Mouse (Mus musculus) cerebellum, adult 9-10 months (tissue): ENCODE measurements around the gene Acsl5.

ENCODE experiments used
- DNase-seq: peaks from one replicate; pipeline ENCODE4 v3.0.0; 2022

The Acsl5 gene

GRCm38 (mm10) chr19:55241186-55241645 lies 10.5 kb upstream of the Acsl5 start, which contains the start of gene Gucy2g:
Gene Gucy2g (minus strand): TSS chr19:55241236.
- no peak for DNase-seq

DNA sequence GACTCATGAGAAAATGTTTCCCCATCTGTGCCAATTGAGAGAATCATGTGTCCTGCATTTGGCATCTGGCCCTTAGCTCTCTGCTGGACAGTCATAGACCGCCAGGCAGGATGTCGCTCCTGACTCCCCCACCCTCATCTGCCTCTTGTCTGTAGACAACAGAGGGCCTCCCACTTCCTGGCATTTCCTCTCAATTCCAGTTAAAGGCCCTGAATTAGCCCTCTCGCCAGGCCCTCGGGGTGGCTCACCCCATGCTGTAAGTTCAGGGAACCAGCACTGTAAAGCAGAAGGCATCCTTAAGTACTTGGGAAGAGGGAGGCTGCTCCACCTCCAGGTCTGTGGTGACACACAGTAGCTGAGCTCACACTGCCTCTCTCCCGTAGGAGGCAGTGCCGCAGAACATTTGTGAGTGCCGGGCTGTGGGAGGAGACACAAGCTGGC lies 6.9 kb upstream of the Acsl5 start:
- no peak for DNase-seq

DNA sequence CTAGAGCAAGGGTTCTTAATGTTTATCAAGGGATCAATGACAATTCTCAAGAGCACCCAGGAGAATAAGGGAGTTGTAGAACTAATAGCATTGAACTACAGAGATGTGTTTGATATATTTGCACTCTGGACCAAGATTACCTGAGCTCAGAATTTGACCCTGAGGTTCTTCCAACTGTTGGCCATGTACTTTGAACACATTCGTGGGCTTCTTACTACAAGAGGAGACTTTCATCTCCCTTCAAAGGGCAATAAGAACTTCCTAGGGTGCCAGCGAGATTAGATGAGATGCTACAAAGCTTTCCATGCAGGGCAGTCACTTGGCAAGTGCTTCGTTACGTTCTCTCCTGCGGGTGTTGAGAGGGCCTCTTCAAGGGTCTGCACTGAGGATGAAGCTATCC lies 4.2 kb upstream of the Acsl5 start:
- DNase-seq: no peak

DNA sequence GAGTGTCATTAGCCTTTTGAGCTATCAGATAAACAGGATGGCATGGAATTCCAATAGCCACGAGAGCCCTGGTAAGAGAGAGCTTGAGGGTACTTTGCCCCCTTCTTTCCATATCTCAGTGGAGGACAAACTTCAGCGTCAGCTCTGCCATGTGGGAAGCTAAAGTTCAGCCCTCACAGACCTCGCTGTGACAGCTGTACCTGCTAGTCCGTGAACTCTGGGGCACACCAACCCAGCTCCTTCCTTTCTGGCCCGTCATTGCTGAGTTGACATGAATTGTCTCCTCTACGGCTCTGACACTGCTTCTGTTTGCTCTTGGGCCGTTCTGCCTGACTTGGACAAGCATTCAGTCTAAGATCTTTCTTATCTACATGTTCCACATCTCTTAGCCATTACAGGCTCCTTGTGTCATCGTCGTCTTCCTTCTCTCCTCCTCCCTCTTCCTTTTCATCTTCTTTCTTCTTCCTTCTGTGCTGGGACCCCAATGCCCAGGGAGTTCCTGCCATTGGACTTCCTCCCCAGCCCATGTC lies 3.7 kb upstream of the Acsl5 start:
- DNase-seq: no peak

DNA sequence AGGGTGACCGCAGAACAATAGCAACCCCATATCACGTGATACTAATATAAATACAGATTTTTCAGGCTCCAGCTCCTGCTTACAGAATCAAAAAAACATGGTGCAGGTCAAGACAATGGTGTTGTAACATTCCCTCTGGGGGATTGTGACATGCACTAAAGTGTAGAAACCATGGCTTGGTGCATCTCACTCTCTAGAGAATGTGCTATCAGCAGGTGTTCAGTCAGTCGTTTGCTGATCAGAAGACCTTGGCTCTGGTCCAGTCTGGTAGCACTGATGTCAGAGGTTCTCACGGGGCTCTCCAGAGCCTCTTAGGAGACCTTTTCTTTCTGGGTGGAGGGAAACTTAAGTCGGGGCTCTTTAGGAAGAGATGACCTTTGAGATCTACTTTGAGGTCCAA lies 1.3 kb upstream of the Acsl5 start:
- no peak for DNase-seq

GRCm38 (mm10) chr19:55253239-55253569 lies 1.5 kb downstream of the Acsl5 start:
- no peak for DNase-seq

DNA sequence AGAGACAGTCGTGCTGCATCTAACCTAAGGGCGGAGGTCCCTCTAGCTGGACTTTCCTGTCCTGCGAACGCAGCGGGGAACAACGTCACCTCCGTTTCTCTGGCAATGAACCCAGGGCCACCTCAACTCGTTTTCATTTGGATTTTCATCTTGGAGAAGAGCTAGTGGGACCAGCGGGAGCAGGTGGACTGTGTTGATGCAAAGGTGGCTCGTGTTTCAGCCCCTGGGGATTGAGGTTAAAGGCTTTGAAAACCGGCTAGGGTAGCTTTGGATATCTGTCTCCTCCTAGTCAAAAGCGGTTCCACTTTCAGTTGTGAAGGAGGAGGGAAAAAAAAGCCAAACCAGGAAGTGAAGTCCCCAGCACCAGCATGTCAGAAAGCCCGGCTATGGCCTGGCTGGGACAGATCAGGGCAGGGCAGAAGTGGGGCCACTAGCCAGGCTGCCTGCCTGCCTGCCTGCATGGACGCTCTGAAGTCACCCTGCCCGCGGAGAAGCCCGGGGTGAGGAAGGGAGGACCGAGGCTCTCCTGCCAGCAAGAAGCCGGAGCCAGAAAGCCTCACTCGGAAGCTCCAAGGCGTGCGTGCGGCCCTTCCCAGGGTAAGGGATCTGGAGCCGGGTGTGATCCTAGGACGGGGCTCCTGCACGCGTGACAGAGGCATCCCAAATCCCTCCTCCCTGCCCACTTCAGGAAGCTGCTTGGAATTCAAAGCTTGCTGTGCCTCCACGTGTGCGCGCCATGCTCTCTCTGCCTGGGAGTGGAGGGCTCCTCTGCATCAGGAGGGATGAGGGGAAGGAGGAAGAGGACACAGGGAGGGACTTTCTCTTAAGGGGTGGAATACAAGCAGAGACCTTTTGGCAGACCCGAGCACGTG lies 2.1 kb downstream of the Acsl5 start:
- DNase-seq: peak; percentile 59

DNA sequence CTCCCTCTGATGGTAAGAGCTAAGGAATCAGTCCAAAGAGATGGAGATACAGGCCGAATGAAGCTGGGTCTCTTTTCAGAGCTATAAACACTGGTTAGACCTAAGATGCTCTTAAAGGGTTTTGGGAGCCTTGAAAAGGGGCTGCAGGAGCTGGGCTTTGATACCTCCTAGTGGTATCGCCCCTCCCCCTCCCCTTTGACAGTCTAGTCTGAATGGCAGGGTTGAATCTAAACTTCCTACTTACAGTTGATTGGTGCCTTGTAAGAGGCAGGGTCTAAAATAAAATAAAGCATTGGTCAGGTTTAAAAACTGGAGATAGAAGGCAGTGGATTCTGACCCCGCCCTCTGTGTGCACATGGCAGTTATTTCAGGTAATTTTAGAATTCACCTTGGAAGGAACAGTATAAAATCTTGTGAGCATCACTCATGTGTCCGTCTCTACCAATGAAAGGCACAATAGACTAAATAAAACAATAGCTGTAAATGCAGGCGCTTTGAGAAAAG lies 2.8 kb downstream of the Acsl5 start:
- DNase-seq: peak; percentile 22

GRCm38 (mm10) chr19:55256156-55256555 lies 4.4 kb downstream of the Acsl5 start:
- no peak for DNase-seq

- no peak for DNase-seq
Observed at GRCm38 (mm10) chr19:55257656-55258375, 6.1 kb downstream of the Acsl5 start.

- DNase-seq: no peak
Observed at GRCm38 (mm10) chr19:55258514-55258913, 6.8 kb downstream of the Acsl5 start.

DNA sequence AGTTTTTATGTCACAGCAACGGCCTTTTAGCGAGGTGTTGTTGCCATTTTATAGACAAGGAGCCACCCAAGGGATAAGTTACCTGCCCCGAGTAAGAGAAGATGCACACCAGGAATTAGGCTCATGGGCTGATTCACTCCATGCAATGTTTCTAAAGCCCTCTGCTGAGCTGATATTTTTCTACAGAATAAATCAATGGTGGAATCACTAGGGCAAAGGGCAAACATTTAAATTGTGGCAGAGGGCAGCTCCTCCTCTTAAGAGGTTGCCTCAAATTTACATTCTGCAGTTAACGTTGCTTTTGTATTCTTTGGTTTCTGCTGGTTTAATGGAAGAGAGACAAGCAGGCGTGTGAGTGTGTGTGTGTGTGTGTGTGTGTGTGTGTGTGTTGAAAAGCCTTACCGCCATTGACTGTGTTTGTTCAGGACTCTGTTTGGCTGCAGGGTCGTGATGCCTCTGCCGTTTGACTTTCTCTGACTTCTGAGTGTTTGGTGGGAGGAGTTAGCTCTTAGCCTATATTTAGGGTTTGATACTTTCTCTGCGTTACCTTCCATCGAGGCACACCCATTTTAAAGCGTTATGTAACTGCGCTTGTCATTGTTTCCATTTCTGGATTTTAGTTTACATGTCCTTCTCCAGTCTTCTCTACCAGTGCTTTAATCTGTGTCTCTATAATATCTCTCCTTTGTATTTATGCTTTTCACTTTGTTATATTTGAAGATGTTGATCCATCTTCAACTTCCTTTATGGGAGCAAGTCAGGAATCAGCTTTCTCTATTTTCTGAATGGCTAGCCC lies 8.8 kb downstream of the Acsl5 start:
- no peak for DNase-seq

DNA sequence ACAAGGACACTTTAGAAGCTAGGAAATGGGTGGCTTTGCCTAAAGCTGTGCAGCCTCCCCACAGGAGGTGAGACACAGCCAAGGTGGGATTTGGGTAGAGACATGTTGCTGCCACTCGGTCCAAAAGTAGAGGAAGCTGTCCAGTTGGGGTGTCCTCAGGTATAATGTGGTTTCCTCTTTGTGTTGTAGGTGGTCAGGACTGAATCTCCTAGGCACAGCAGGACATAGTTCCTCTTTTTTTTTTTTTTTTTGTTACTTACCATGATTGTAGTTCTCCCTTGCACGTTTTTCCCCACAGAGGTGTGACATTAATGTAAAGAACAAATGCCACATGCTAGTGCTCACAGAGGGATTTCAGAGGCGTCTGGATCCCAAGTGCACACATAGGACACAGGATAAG lies 13.5 kb downstream of the Acsl5 start:
- no peak for DNase-seq

DNA sequence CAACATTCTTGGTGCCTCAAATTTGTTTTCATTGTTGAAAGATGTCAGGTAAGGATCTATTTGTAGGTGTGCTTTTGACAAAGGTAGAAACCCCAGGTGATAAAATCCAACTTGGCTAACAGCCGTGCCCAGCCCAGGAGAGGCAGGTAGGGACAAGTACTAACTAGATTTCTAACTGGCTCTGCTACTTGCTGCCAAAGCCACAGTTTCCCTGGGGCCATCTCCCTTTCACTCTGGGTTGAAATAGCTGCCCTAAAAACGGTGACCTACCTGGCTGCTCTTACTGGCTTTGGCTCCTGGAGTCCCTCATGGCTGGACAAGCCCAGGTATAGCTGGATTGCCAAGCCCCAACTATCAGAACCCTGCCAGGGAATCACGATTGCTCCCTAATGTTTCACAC lies 15.0 kb downstream of the Acsl5 start:
- no peak for DNase-seq

GRCm38 (mm10) chr19:55268150-55268549 lies 16.4 kb downstream of the Acsl5 start:
- no peak for DNase-seq

DNA sequence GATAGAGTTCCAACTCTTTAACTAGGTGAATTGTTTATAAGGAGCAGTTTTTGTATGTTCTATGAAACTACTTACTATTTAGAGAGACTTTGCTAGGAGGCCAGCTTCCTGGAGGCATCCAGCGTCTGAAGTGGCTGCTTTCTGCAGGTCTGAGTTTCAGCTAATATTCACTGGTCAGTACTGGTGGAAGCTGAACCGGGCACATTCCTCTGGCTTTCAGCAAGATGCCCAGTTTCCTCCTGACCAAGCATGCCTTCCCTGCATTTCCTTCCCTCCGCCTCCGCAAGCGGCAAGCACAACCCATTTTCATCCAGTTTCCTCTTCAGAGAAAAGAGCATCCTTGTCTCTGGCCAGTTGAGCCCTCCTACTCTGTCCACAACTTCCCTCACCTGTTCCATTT lies 17.3 kb downstream of the Acsl5 start:
- no peak for DNase-seq

GRCm38 (mm10) chr19:55271448-55271847 lies 19.7 kb downstream of the Acsl5 start:
- DNase-seq: no peak

DNA sequence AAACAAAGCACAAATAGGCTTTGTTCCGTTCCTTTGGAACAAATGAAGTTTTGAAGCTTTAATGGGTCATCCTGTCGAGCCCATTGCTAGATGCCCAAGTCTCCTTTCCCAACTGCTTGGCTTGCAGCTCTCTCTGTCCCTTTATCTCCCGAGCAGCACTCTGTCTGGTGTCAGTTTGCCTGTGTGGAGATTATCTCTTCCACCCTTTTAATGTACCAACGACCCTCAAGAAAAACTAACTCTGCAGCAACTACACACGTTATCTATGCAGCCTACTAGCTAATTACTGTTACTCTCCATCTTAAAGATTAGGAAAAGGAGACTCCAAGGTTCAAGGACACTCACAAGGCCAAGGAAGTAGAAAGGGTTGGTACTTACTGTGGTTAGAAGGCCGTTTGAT lies 21.6 kb downstream of the Acsl5 start:
- no peak for DNase-seq

GRCm38 (mm10) chr19:55276100-55276499 lies 24.4 kb downstream of the Acsl5 start:
- DNase-seq: no peak

GRCm38 (mm10) chr19:55276770-55277169 lies 25.0 kb downstream of the Acsl5 start:
- DNase-seq: no peak

DNA sequence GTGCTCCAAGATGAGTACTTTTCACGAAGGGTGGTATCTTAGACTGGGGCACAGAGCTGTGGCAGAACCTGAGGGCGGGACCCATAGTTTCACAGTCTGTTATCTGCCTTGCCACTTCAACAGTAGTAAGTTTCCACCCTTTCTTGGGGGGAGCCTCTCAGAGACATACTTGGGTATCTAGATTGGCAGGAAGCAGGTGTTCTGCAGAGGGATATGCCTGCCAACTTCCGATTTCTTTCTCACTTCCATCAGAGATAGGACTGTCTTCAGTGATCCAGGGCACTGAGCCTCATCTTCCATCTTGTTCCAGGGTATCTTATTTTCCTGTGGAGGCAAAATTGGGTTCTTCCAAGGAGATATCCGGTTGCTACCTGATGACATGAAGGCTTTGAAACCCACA lies 32.4 kb downstream of the Acsl5 start:
- no peak for DNase-seq

DNA sequence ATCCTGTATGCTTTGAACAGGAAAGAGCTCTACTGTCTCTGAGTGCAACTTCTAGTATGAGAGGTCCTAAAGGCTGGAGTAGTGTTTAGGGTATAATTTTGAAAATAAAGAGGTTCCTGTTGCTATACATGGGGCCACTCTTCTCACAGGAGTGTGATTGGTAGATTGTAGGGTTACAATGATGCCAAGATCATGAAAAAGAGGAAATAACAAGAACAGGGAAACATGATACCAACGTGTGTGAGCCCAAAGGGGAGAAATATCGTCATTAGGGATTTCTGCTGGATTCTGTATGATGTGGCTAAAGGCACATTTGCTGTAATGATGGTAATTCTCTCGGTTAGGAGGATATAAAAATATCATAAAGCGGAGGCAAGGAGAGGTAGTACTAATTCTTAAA lies 34.3 kb downstream of the Acsl5 start:
- DNase-seq: no peak

DNA sequence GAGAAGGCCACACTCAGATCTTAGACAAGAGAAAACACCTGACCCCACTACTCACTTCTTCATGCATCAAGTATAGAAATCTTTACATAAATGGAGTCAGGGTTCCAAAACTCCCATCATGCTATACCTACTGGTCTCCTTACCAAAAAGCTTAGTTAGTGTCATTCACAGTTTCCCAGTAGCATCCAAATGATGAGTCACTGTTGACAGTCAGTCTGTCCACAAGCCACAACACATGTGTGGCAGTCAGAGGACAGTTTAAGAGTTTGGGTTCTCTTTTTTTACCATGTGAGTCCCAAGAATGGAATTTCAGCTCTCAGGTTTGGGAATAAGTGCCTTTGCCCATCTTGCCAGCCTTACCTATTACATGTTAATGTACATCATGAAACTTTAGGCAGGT lies 37.2 kb downstream of the Acsl5 start:
- no peak for DNase-seq
